Mouse (Mus musculus) ES-Bruce4 (cell line): ENCODE results near the gene Celsr3.

ENCODE experiments used
- EP300 ChIP-seq: IDR thresholded peaks from 2 replicates; pipeline ENCODE4 v1.6.1; 2011; ENCODE audit warnings: low read depth, low read length; ENCODE audit not compliant: insufficient read depth
- POLR2A ChIP-seq: IDR thresholded peaks from one replicate; pipeline ENCODE4 v1.8.1; 2011; ENCODE audit warnings: low read length; ENCODE audit not compliant: insufficient read depth

- TF ChIP-seq POLR2A (no peak), EP300 (no peak)
These were observed 39.0 kb upstream of the Celsr3 start for GRCm38 (mm10) chr9:108787080-108787479.
